Mouse (Mus musculus): ENCODE measurements around the gene Gm4737.
"Not testable (repeated sequence)": the region's sequence is repeated elsewhere in the genome, so short reads cannot be mapped to it uniquely, and the experiment has no call there.

Gene Gm4737

DNA sequence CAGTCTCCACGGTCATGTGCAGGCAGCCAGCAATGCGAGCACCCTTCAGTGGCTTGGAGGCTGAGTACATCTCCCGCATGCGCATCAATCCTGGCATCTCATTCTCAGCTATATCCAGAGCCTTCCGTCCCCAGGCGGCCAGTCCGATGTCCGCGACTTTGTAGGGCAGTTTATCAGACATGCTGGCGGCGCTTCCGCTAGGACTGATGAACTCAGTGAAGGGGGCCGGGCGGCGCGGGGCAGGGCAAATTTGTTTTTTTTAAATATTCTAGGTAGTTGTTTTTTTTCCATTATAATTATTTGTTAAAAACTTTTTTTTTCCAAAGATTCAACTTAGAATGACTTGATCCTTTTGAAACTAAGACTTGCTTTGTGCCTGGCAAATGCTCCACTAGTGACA is at the start of gene Gm4737:
Gene Gm4737, minus strand, starts transcription at position 246 of the 400 bp plus-strand sequence.
- DNase-seq (ENCODE audit: extremely low read depth, insufficient read length, low spot score): not testable (repeated sequence)

DNA sequence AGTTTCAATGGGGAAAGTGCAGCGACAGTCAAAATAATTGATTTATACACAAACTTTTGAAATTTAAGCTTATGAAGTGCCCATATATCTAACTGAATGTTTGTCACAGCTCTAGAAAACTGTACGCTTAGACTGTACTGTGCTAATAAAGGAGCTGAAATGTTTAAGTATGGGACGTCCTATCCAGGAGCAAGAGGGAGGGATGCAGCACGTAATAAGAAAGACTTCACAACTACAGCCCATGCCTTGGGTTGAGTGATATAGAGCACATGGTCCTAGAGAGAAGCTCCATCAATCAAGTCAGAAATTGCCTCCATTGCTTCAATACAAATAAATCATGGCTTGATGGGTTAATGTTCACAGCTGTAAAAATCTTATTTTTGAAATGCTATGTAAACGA is 40.9 kb upstream of the Gm4737 start:
- DNase-seq (ENCODE audit: extremely low read depth, insufficient read length, low spot score): no peak

DNA sequence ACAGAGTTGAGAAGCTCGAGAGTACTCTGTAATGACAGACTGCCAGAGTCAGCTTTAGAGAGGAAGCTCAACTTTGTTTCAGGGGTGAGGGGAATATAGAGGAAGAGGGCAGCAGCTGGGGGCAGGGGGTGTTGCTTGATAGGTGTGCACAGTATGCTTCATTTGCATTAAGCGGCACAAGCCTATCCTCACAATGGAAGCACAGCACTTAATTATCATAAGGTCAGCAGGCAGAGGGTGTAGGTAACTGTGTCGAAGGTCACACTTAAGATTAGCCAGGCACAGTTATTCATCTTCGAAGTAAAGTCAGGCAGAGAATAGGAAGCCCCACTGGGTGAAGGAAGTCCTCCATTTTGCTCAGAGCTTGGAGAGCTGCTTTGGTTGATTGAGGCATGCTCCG is 28.2 kb upstream of the Gm4737 start:
- DNase-seq (ENCODE audit: extremely low read depth, insufficient read length, low spot score): no peak

DNA sequence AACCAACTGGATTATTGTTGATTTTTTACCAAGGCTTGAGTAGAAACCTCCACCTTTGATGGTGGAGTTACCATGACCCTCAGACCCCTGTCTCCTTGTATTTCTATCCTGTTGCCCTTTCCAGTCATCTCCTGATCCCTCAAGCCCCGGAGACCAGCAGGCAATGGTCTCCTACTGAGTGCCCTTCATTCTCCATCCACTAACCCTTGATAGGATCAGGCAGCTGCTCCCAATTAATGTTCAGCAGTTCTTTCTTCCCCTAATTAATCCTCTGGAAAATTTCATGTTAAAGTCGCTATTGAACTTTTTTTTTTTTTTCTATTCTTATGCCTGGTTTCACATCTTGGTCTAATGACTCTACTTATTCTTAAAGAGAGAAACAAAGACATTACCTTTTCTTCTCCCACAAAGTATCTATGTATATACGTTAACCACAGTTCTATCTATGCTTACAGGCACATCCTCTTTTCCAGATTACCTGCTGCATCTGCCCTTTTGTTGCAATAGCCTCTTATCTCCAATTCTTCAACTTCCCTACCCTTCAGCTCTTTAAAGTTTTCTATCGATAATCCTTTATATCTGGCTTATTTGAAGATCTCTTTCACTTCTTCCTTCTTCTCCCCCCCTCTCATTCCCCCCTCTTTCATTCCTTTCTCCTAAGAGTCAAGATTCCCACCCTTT is 23.4 kb upstream of the Gm4737 start:
- no peak for DNase-seq (ENCODE audit: extremely low read depth, insufficient read length, low spot score)

DNA sequence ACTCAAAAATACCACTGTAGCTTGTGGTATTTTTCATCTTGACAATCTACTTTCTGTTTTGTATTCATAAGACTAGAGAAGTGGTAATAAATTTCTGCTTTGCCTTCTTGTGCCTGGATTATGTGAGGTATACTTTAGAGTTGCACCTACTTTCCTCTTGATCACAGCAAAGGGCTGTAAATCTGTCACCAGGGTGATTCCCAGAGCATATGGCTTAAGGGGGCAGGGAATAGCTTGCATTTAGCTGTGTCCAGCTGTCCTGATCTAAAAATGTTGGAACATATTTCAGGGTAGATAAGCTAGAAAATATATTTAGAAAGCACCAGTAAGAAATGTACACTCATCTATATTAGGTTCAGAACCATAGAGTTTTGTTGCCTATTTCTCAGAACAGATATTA is 18.2 kb upstream of the Gm4737 start:
- DNase-seq (ENCODE audit: extremely low read depth, insufficient read length, low spot score): no peak

DNA sequence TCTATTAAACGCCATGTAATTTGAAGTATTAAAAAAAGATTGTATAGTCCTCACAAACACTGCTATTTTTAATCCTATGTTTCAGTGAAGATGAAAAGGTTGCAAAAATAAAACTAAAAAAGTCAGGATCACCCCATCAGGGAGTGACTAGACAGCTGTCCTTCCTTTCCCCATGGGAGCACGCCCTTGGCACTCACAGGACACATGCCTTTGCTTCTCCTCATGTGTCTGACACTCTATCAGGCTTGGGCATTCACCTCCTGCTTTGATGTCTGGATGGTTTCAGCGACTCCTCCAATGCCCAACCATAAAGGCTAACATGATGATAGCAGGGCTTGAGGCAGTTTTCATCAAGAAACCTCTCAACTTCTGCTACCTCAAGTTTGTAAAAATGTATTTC is 12.1 kb upstream of the Gm4737 start:
- no peak for DNase-seq (ENCODE audit: extremely low read depth, insufficient read length, low spot score)

DNA sequence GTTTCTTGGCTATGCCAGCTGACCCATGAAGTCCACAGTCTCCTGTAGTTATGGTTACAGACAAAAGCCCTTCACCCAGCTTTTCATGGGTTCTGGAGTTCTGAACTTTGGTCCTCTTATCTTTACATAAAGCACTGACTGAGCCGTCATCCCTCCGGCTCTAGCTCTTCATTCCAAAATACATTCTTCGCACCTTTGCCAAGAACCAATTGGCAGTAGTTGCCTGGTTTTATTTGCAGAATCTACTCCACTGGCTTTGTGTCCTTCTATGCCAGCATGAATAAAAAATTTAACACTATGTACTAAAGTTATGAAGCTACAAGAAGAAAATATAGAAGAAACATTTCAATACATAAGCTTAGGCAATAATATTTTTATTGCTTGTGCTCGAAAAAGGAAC is 10.4 kb upstream of the Gm4737 start:
- no peak for DNase-seq (ENCODE audit: extremely low read depth, insufficient read length, low spot score)

DNA sequence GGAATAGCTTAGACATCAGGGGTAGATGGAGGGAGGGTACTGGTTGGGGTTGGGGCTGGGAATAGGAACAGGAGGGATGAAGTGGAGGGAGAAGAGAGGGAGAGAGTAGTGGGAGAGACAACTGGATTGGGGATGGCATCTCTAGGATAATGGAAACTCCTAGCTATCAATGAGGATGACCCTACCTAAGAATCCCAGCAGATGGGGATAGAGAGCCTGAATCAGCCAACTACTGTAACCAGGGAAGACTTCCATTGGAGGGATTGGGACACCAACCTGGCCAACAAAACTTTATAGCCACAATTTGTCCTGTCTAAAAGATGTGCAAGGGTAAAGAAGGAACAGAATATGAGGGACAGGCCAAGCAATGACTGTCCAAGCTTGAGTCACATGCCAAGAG is 3.7 kb downstream of the Gm4737 start:
- no peak for DNase-seq (ENCODE audit: extremely low read depth, insufficient read length, low spot score)

DNA sequence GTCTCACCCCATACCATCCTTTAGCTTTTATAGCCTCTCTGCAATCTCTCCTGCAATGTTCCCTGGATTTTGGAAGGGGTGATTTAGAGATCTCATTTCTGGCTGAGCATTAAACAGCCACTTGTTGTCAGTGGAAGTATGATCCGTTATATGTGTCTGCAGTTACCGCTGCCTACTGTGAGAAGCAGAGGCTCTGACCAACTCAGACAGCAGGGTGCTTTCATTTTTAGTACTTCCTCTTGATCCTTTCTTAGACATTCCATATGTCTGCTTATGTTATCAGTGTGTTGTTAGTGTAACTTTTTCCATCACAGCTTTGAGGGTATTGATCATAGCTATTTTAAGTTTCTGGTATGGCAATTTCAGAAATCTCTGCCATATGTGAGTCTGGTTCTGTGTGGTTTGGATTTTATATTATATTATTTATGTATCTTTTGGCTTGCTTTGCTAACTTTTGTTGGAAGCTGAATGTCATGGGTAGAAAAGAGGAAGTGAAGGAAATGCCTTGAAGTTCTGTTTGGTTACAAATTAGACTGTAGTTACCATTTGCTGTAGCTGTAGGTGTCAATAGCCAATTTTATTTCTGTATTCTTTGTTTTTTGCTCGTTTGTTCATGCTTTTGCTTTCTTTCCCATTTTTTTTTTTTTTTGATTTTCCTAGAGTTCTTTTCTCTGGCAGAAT is 6.1 kb downstream of the Gm4737 start:
- DNase-seq (ENCODE audit: extremely low read depth, insufficient read length, low spot score): no peak

DNA sequence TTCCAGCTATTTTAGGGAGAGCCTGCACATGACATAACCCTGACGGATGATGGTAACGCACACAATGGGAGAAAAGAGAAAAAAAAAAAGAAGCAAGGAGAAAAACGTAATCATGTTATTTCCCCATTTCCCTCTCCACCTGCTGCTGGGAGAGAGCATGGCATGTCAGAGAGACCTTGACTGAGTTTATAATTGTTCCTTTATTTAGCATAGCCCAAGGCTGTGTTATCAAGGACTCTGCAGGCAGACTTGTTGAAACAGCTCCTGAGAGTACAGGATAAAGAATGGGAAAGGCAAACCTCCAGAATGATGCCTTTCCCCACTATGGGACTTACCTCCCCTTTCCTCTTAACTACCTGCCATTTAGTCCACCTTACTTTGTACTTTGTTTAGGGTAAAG is 7.9 kb downstream of the Gm4737 start:
- no peak for DNase-seq (ENCODE audit: extremely low read depth, insufficient read length, low spot score)

DNA sequence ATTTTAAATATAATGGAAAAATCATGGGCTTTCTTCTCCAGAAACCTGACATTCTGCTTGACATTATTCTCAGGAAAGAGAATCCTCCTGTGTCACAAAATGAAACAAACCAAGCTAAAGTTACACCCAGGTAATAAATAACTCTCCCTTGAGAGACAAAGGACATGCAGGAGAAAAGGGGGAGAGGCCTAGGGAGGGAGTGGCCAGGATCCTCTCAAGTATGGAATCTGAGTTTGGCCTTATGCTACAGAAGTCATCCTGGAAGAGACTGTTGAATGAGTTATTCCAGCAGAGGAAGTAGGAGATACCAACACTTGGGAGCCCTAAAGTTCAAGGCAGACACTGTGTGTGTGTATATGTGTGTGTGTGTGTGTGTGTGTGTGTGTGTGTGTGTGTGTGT is 32.6 kb downstream of the Gm4737 start:
- DNase-seq (ENCODE audit: extremely low read depth, insufficient read length, low spot score): no peak

DNA sequence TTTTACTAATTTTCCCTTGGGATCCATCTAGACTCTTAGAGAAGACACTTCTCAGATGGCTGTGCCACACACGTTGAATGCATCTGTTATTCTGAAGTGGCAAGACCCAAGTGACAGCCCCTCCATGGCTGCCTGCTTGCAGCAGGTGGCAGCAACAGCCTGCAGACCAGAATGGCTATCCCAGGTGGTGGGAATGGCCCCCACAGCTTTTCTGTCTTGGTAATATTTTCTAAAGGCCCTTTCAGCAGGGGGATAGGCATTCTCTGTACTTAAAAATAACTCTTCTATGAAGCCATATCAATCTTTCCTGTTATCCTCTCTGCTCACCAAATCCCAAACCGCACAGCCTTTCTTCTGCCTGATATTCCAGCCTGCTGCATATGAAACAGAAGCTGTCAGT is 33.5 kb downstream of the Gm4737 start:
- DNase-seq (ENCODE audit: extremely low read depth, insufficient read length, low spot score): no peak

DNA sequence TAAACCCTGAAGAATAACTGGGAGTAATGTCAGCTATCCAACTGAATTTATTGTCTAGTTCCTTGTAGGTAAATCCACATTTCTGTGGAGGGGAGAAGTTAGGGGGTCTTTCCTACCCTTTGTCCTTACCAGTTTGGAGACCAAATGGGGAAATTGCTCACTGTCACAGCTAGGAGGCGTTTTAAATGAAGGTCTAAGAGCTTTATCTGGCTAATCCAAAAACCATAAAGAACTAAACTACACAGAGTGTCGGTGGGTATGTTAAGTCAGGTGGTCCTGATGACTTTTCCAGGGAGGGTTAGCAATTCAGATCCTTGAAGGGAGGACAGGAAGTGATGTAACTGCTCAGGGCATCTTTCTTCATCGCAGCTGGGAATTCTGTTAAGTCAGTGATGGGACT is 34.3 kb downstream of the Gm4737 start:
- no peak for DNase-seq (ENCODE audit: extremely low read depth, insufficient read length, low spot score)

DNA sequence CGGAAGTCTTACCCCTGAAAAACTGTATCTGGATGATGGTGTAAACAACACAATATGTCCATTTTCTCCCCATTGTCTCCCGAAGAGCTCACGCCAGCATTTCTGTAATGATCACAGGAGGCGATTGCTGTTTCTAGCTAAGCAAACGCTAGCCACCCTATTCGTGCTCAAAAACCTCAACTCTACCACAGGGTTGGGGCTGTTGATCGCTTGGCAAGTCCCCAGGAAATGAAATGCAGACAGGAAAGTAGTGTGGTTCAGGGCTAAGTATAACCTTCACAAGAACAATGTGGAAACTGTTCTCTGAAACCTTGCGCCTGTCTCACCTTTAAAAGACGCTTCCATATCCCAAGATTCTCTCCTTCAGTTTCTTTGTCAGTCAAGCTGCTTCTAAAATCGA is 34.9 kb downstream of the Gm4737 start, which contains the start of gene Cd96:
Gene Cd96, minus strand, starts transcription at position 232 of the 400 bp plus-strand sequence.
- DNase-seq (ENCODE audit: extremely low read depth, insufficient read length, low spot score): no peak

DNA sequence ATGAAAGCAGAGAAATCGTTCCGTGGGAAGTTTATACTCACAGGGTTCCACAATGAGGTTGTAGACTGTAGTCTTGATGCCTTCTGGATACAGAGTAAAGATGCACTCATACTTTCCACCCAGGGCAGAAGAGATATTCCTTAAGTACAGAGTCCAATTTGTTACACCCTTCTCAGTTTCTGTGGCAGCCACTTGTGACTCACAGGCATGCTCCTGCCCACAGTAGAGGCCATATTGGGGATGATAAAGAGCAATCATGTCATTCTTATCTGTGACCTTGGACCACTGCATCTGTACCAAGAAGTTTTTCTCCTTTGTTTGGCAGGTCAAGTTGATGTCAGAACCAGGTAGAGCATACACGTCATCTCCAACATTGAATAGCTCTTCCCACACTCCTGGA is 37.2 kb downstream of the Gm4737 start:
- DNase-seq (ENCODE audit: extremely low read depth, insufficient read length, low spot score): no peak

DNA sequence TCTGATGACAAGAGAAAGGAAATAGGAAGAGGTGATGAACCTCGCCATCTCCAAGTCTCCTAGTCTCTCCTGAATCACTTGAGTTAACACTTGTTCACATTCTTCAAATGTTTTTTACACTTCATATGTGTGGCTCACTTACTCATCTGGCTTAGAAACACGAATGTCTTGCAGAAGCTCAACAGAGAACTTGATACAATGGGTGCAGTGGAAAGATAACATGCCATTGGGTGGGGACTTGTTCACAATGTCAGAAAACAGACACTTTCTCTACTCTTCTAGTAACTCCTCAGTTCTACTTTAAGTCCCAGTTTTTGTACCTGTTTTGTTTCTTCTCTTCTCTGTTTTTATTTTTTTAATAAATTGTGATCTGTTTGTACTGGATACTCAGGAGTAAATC is 40.1 kb downstream of the Gm4737 start:
- DNase-seq (ENCODE audit: extremely low read depth, insufficient read length, low spot score): no peak

DNA sequence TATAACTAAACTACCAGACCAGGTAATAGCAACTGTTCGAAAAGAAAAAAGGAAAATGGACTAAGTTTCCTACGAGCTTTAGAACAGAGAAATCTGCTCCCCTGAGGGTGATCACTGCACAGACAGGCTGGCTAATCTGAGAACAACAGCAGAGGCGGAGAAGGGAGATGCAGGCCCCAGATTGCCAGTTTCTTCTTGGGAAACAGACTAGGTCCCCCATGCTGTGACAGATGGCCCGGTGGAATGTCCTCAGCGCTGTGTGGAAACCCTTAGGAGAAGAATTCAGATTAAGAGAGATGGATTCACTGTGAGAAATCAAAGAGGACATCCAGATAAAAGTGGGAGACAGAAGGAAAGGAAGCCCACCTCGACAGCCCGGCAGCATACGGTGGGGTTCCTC is 45.3 kb downstream of the Gm4737 start:
- DNase-seq (ENCODE audit: extremely low read depth, insufficient read length, low spot score): no peak

DNA sequence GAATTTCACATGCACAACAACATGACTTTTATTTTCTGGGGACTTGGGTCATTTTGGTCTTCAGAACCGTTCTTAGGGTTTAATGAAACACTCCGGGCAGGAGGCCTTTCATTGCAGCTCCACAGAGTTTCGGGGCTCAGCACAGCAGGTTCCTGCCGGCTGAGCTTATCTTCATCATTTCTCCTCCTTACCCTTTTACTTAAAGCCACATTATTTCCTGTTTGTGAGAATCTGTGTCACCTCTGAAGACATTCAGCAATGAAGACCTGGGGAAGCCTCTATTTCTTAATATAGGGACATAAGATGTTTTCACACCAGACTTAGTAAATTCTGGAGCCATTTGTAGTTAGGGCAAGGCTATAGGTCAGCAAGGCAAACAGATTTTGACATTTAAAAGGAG is 47.4 kb downstream of the Gm4737 start:
- DNase-seq (ENCODE audit: extremely low read depth, insufficient read length, low spot score): no peak

DNA sequence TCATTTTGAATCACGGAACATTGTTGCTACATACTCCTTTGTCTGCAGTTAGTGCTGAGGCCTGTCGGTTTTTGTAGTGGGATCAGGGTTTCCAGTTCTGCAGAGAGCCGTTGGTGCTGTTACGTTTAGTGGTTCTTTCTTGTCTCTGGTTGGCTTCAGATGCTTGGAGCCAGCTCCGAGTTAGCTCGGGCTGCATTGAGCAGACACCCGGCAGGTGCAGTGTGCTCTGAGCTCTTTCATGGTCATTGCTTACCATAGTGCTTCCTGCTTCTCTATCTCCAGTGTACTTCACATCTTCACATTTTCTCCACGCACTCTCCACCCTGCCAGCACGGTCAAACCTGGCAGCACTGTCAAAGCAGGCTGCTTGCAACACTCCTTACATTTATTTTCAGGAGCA is 50.4 kb downstream of the Gm4737 start:
- no peak for DNase-seq (ENCODE audit: extremely low read depth, insufficient read length, low spot score)
